Mouse (Mus musculus) limb, embryonic 14.5 days (tissue): ENCODE data around the gene Dnase1l3. TPM values are rescaled to one million over a fixed set of nuclear protein-coding genes. Genes with fewer than 3 reads are reported as not detected.

ENCODE experiments used
- ATAC-seq: fragments of 200-750 bp; cut with Nextera tagmentation; 2 replicates; pipeline ENCODE4 v1.8.0; 2017; ENCODE audit warnings: low read depth, moderate number of reproducible peaks, moderate TSS enrichment; ENCODE audit not compliant: low FRiP score
- DNase-seq: peaks from one replicate; pipeline ENCODE4 v3.0.0-alpha.2; 2015; ENCODE audit warnings: low spot score
- H3K27ac ChIP-seq: fragments of 300-500 bp; sonication (generic); replicated peaks from 2 replicates; pipeline ENCODE4 v1.5.1; 2014; ENCODE audit warnings: low read depth, mild to moderate bottlenecking, low read length, moderate library complexity, mixed read lengths
- H3K27me3 ChIP-seq: fragments of 300-500 bp; sonication (generic); 2 replicates; pipeline ENCODE4 v1.6.1; 2014; ENCODE audit warnings: low read length, mixed read lengths; ENCODE audit not compliant: control insufficient read depth, insufficient read depth
- H3K36me3 ChIP-seq: fragments of 300-500 bp; sonication (generic); 2 replicates; pipeline ENCODE4 v1.6.1; 2014; ENCODE audit warnings: mild to moderate bottlenecking, low read length, moderate library complexity, mixed read lengths; ENCODE audit not compliant: control insufficient read depth, insufficient read depth
- H3K4me1 ChIP-seq: fragments of 300-500 bp; sonication (generic); 2 replicates; pipeline ENCODE4 v1.6.1; 2014; ENCODE audit warnings: antibody characterized with exemption, low read length, mixed read lengths; ENCODE audit not compliant: control insufficient read depth, insufficient read depth
- H3K4me2 ChIP-seq: fragments of 300-500 bp; sonication (generic); replicated peaks from 2 replicates; pipeline ENCODE4 v1.6.1; 2014; ENCODE audit warnings: low read depth, mild to moderate bottlenecking, low read length, moderate library complexity; ENCODE audit not compliant: severe bottlenecking
- H3K4me3 ChIP-seq: fragments of 300-500 bp; sonication (generic); replicated peaks from 2 replicates; pipeline ENCODE4 v1.5.1; 2014; ENCODE audit warnings: low read length
- H3K9ac ChIP-seq: fragments of 300-500 bp; sonication (generic); 2 replicates; pipeline ENCODE4 v1.6.1; 2014; ENCODE audit warnings: mild to moderate bottlenecking, low read depth, low read length, moderate library complexity; ENCODE audit not compliant: severe bottlenecking
- H3K9me3 ChIP-seq: fragments of 300-500 bp; sonication (generic); 2 replicates; pipeline ENCODE4 v1.6.1; 2016; ENCODE audit warnings: low read length; ENCODE audit not compliant: control insufficient read depth
- POLR2A ChIP-seq: fragments of 200-500 bp; IDR thresholded peaks from 2 replicates; pipeline ENCODE4 v1.8.0; 2012; ENCODE audit warnings: inconsistent platforms, mild to moderate bottlenecking, moderate library complexity, borderline replicate concordance; ENCODE audit not compliant: insufficient read depth, insufficient read length; ENCODE audit errors: extremely low read depth
- WGBS: fragments of 180-500 bp; shearing (Covaris S2); extraction: QIAGEN DNeasy Blood & Tissue Kit; methylation state at CpG from one replicate; pipeline ENCODE4 v1.1.7; 2014; 5-methylcytosine and 5-hydroxymethylcytosine counted together
- polyA plus RNA-seq, 2 experiments: library from polyadenylated mRNA; depleted of rRNA in 1 of 2; stranded (reverse) in 1 of 2; unstranded in 1 of 2; fragments of >200 nt; fragmentation: Nextera tagmentation in 1 of 2; extraction: Ambion mirVana in 1 of 2; gene quantifications; 2 replicates each; pipeline versions ENCODE4 v1.2.1 to v1.2.3; 2012 to 2014

Dnase1l3 gene
- polyA plus RNA-seq, 2 experiments: 0.11 to 0.92 TPM

DNA sequence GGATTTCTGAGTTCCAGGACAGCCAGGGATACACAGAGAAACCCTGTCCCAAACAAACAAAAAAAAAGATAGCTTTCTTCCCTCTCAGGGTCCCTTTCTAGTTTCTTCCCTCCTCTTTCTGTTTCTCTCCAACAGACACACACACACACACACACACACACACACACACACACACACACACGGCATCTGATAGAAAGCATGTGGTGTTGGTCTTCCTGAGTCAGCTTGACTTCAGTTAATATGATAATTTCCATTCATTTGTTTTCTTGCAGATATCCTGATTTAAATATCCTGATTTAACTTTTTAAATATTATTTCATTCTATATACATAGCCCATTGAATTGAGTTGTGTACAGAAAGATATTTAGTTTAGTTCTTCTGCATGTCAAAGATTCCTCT, 66.0 kb downstream of the Dnase1l3 start:
- Histone ChIP-seq H3K9ac (no peak overlapping the region), H3K27me3 (no peaks in the 10 kb centered on the region), H3K36me3 (peaks cover 98% of the 10 kb centered on the region), H3K4me3 (no peak overlapping the region), H3K4me1 (no peaks in the 10 kb centered on the region), H3K27ac (no peak overlapping the region), H3K4me2 (no peak overlapping the region), H3K9me3 (no peaks in the 10 kb centered on the region)
- DNase-seq: no peak
- ATAC-seq: no peak
- 81% methylated on average over 1 of the region's 1 CpGs for WGBS
- TF ChIP-seq POLR2A: no peak

DNA sequence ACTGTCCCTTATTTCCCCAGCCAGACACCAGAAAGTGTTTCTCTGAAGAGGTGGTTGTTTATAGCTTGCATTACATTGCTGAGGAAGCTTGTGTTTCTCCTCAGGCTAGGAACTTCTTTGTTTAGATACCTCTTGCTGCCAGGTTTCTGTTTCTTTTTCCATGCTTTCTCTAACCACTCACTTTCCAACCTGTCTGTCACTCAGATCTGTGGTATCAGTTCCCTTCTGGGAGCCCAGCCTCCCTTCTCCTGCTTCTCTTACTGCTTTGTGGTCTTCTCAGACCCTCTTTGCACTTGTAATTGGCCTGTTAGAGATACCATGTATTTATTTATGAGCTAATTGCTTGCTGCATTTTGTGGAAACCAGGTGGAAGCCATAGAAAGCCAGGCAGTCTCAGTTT, 70.7 kb downstream of the Dnase1l3 start:
- H3K27ac ChIP-seq: no peak overlapping the region

DNA sequence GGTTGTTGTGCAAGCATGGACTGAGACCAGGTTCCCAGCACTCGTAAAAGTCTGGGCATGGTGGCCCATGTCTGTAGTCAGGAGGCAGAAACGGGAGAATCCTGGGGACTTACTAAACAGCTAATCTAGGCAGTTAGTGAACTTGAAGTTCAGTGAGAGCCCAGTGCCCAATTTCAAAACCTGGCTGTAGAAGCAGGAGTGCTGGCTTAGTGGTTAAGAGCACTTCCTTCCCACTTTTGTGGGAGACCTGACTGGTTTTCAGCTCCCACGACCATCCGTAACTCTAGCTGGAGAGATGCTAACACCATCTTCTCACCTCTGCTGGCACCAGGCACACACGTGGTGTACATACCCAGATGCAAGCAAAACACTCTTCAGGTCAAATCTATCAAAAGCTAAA, 72.9 kb downstream of the Dnase1l3 start:
- 77% methylated on average over 5 of the region's 5 CpGs for WGBS
- H3K36me3 ChIP-seq: peaks cover 98% of the 10 kb centered on the region

More for the DNA sequence above, 70.7 kb downstream of the Dnase1l3 start:
- TF ChIP-seq POLR2A: no peak
- Histone ChIP-seq H3K9ac (no peak overlapping the region), H3K27me3 (no peaks in the 10 kb centered on the region), H3K36me3 (peaks cover 96% of the 10 kb centered on the region), H3K4me2 (no peak overlapping the region), H3K4me3 (no peak overlapping the region), H3K4me1 (no peaks in the 10 kb centered on the region), H3K9me3 (no peaks in the 10 kb centered on the region)
- ATAC-seq (no peak), DNase-seq (no peak)

DNA sequence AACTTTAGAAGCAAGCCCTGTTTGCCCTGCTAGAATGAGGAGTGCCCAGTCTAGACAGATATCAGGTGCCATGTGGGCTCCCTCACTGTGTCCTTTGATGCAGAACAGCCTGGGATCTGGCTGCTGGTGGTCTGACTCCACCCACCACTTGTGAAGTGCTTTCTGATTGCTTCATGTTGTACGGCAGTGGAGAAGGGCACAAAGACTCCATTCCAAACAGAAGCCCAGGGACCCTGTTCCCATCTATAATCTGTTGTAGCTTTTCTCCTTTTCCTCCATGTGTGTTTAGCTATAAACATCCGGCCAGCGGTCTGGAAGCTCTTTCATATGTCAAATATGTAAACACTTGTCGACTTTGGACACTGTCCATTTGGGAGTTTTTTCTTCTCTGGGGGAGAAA, 74.5 kb downstream of the Dnase1l3 start:
- no peak for TF ChIP-seq POLR2A
- WGBS: 77% methylated on average over 4 of the region's 4 CpGs

More for the DNA sequence above, 72.9 kb downstream of the Dnase1l3 start:
- Histone ChIP-seq H3K27ac (no peak overlapping the region), H3K9me3 (no peaks in the 10 kb centered on the region), H3K9ac (no peak overlapping the region), H3K4me3 (no peak overlapping the region), H3K27me3 (no peaks in the 10 kb centered on the region), H3K4me2 (no peak overlapping the region), H3K4me1 (no peaks in the 10 kb centered on the region)
- no peak for TF ChIP-seq POLR2A
- ATAC-seq (no peak), DNase-seq (no peak)

DNA sequence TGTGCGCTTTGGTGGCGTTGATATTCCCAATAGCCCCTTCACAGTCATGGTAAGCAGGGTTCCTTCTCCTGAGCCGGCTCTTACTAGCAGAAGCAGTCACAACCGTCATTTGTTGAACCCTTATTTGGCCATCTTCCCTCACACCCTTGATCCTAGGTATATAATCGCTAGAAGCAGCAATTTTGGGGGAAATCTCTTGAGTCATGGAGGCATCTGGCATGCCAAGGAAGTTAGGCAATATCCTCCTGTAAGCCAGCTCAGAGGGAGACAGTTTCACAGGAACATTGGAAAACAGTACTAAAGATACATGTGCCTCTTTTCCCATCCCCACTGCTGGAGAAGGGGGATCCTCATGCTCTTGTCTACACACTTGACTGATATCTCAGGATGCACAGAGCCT, 75.1 kb downstream of the Dnase1l3 start:
- H3K27me3 ChIP-seq: no peaks in the 10 kb centered on the region
- ATAC-seq (no peak), DNase-seq (no peak)
- H3K27ac ChIP-seq: no peak overlapping the region
- peaks cover 96% of the 10 kb centered on the region for H3K36me3 ChIP-seq
- no peak overlapping the region for H3K4me3 ChIP-seq
- H3K9me3 ChIP-seq: no peaks in the 10 kb centered on the region
- H3K9ac ChIP-seq: no peak overlapping the region
- WGBS: 91% methylated on average over 5 of the region's 5 CpGs
- no peaks in the 10 kb centered on the region for H3K4me1 ChIP-seq
- no peak for TF ChIP-seq POLR2A
- H3K4me2 ChIP-seq: no peak overlapping the region

More for the DNA sequence above, 74.5 kb downstream of the Dnase1l3 start:
- Histone ChIP-seq H3K9ac (no peak overlapping the region), H3K4me1 (no peaks in the 10 kb centered on the region), H3K36me3 (peaks cover 96% of the 10 kb centered on the region), H3K27me3 (no peaks in the 10 kb centered on the region), H3K9me3 (no peaks in the 10 kb centered on the region), H3K27ac (no peak overlapping the region), H3K4me2 (no peak overlapping the region), H3K4me3 (no peak overlapping the region)
- no peak for ATAC-seq
- DNase-seq: no peak
